Mouse (Mus musculus) heart, embryonic 11.5 days (tissue): ENCODE measurements at regions not wholly inside any gene's neighbourhood (a gene's known extent, or its start where the extent isn't known, plus 50 kb on each side); places are given as distances from the start of the nearest gene placed in this dataset.

Experiments
- ATAC-seq: fragments of 200-750 bp; cut with Nextera tagmentation; replicated peaks from 2 replicates; pipeline ENCODE4 v1.8.0; 2017; ENCODE audit warnings: moderate library complexity; ENCODE audit not compliant: insufficient number of reproducible peaks, low FRiP score, low TSS enrichment
- H3K27ac ChIP-seq: fragments of 300-500 bp; sonication (generic); 2 replicates; pipeline ENCODE4 v1.5.1; 2014; ENCODE audit warnings: mild to moderate bottlenecking, low read depth, low read length
- H3K27me3 ChIP-seq: fragments of 300-500 bp; sonication (generic); 2 replicates; pipeline ENCODE4 v1.6.1; 2014; ENCODE audit warnings: mild to moderate bottlenecking, low read length, mixed read lengths; ENCODE audit not compliant: control insufficient read depth, insufficient read depth
- H3K36me3 ChIP-seq: fragments of 300-500 bp; sonication (generic); 2 replicates; pipeline ENCODE4 v1.6.1; 2014; ENCODE audit warnings: mild to moderate bottlenecking, low read length, moderate library complexity, mixed read lengths; ENCODE audit not compliant: control insufficient read depth, insufficient read depth
- H3K4me1 ChIP-seq: fragments of 300-500 bp; sonication (generic); 2 replicates; pipeline ENCODE4 v1.6.1; 2014; ENCODE audit warnings: low read length; ENCODE audit not compliant: control insufficient read depth, insufficient read depth
- H3K4me2 ChIP-seq: fragments of 300-500 bp; sonication (generic); 2 replicates; pipeline ENCODE4 v1.6.1; 2014; ENCODE audit warnings: mild to moderate bottlenecking, moderate library complexity
- H3K4me3 ChIP-seq: fragments of 300-500 bp; sonication (generic); 2 replicates; pipeline ENCODE4 v1.5.1; 2014; ENCODE audit warnings: low read depth, low read length
- H3K9ac ChIP-seq: fragments of 300-500 bp; sonication (generic); 2 replicates; pipeline ENCODE4 v1.6.1; 2014; ENCODE audit warnings: mild to moderate bottlenecking, low read depth, low read length, moderate library complexity
- H3K9me3 ChIP-seq: fragments of 300-500 bp; sonication (generic); replicated peaks from 2 replicates; pipeline ENCODE4 v1.6.1; 2016; ENCODE audit warnings: low read length; ENCODE audit not compliant: control insufficient read depth
- WGBS: fragments of 180-500 bp; shearing (Covaris S2); extraction: QIAGEN DNeasy Blood & Tissue Kit; methylation state at CpG from one replicate; pipeline ENCODE4 v1.1.7; 2014; ENCODE audit not compliant: insufficient replicate concordance; 5-methylcytosine and 5-hydroxymethylcytosine counted together

- H3K36me3 ChIP-seq = no peaks in the 10 kb centered on the region
- ATAC-seq = no peak
- H3K27me3 ChIP-seq = no peaks in the 10 kb centered on the region
- no peak overlapping the region for H3K9ac ChIP-seq
- no peaks in the 10 kb centered on the region for H3K9me3 ChIP-seq
- no peak overlapping the region for H3K27ac ChIP-seq
- WGBS = 74% methylated on average over 4 of the region's 4 CpGs
- no peaks in the 10 kb centered on the region for H3K4me1 ChIP-seq
- H3K4me3 ChIP-seq = no peak overlapping the region
- H3K4me2 ChIP-seq = no peak overlapping the region
These were observed 94.1 kb upstream of the Spred1 start for GRCm38 (mm10) chr2:117027071-117027470.

DNA sequence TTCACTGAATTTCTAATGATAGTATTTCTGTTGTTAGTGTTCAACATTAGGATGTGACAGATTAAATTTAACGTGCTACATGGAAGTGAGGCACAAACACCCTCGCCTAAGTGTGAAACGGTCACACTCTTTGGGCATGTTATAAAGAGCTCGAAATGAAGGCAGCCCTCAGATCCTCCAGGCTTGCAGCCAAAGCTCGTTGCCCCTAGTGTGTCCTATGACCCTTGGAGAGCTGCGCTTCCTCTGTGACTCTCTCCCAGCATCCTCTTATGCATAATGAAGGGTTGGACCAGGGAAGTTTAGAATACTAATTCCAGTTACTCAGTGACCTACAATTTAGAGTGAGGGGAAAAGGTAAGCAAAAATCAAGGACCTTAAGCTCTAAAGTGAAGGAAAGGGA lies 92.4 kb upstream of the Spred1 start:
- Histone ChIP-seq H3K4me3 (no peak overlapping the region), H3K4me2 (no peak overlapping the region), H3K27me3 (no peaks in the 10 kb centered on the region), H3K27ac (no peak overlapping the region), H3K36me3 (no peaks in the 10 kb centered on the region), H3K9ac (no peak overlapping the region), H3K9me3 (no peaks in the 10 kb centered on the region), H3K4me1 (no peaks in the 10 kb centered on the region)
- WGBS = 76% methylated on average over 6 of the region's 6 CpGs
- ATAC-seq = no peak

- no peak overlapping the region for H3K4me2 ChIP-seq
- H3K27me3 ChIP-seq = no peaks in the 10 kb centered on the region
- H3K36me3 ChIP-seq = no peaks in the 10 kb centered on the region
- H3K4me1 ChIP-seq = peaks cover 12% of the 10 kb centered on the region
- no peaks in the 10 kb centered on the region for H3K9me3 ChIP-seq
- ATAC-seq = no peak
- 26% methylated on average over 8 of the region's 8 CpGs for WGBS
- no peak overlapping the region; the same call in 1 of the 2 replicates for H3K27ac ChIP-seq
- no peak overlapping the region for H3K4me3 ChIP-seq
- no peak overlapping the region for H3K9ac ChIP-seq
These were observed 84.8 kb upstream of the Spred1 start for GRCm38 (mm10) chr2:117036197-117036872.

- no peaks in the 10 kb centered on the region for H3K27me3 ChIP-seq
- peaks cover 12% of the 10 kb centered on the region for H3K4me1 ChIP-seq
- no peak for ATAC-seq
- no peak overlapping the region for H3K4me3 ChIP-seq
- no peak overlapping the region for H3K27ac ChIP-seq
- H3K36me3 ChIP-seq = no peaks in the 10 kb centered on the region
- 29% methylated on average over 3 of the region's 3 CpGs for WGBS
- H3K9me3 ChIP-seq = no peaks in the 10 kb centered on the region
- H3K9ac ChIP-seq = no peak overlapping the region
- no peak overlapping the region for H3K4me2 ChIP-seq
These were observed 81.0 kb upstream of the Spred1 start for GRCm38 (mm10) chr2:117040211-117040610.

- Histone ChIP-seq H3K36me3 (no peaks in the 10 kb centered on the region), H3K4me1 (peaks cover 16% of the 10 kb centered on the region), H3K27me3 (peaks cover 4% of the 10 kb centered on the region; the same call in 1 of the 2 replicates), H3K4me2 (no peak overlapping the region), H3K9ac (no peak overlapping the region), H3K27ac (no peak overlapping the region), H3K4me3 (no peak overlapping the region), H3K9me3 (no peaks in the 10 kb centered on the region)
- ATAC-seq = no peak
- WGBS = 53% methylated on average over 7 of the region's 7 CpGs
These were observed 77.3 kb upstream of the Spred1 start for GRCm38 (mm10) chr2:117043831-117044230.

DNA sequence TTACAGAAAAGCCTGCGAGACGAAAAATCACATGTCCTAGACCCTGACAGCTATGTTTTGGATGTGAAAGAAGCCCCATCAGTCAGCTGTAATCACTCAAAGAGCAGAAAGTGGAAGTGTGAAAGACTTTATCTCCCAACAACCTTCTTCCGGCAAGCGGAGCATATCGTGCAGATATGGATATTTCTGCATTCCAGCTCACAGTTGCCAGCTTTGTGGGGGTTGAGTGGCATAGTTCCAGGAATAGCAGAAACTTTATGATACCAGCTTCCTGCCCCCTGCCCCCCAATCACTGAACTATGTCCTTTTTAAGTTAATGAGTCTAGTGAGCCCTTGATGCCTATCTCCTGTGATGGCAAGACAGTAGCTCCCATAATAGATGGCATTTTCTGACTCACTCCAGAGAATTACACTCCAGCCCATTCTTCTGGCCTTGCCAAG lies 72.9 kb upstream of the Spred1 start:
- peaks cover 8% of the 10 kb centered on the region; the same call in 1 of the 2 replicates for H3K4me1 ChIP-seq
- no peak for ATAC-seq
- no peak overlapping the region for H3K4me2 ChIP-seq
- no peak overlapping the region for H3K4me3 ChIP-seq
- WGBS = 12% methylated on average over 5 of the region's 5 CpGs
- no peaks in the 10 kb centered on the region for H3K9me3 ChIP-seq
- peaks cover 4% of the 10 kb centered on the region; the same call in 1 of the 2 replicates for H3K27me3 ChIP-seq
- no peak overlapping the region for H3K27ac ChIP-seq
- H3K9ac ChIP-seq = no peak overlapping the region
- H3K36me3 ChIP-seq = no peaks in the 10 kb centered on the region

DNA sequence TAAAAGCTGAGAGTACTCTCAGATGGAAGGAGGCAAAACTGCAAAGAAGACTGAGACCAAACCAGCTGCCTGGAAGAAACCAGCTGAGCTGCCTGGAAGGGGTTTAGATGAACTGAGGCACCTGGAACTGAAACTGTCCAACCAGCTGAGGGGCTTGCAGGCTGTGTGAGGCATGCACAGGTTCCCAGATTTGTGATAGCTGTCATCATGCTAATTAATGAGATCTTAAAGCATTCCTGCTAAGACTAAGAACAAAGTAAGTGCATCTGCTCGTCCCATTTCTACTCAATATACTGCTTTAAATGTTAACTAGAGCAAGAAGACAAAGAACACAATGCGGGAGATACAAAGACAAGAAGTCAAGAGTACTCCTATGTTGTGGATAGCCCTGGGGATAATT lies 71.1 kb upstream of the Spred1 start:
- 78% methylated on average over 2 of the region's 2 CpGs for WGBS
- no peak overlapping the region for H3K9ac ChIP-seq
- no peaks in the 10 kb centered on the region for H3K36me3 ChIP-seq
- no peak overlapping the region for H3K4me3 ChIP-seq
- no peak overlapping the region for H3K27ac ChIP-seq
- ATAC-seq = no peak
- H3K4me1 ChIP-seq = peaks cover 8% of the 10 kb centered on the region; the same call in 1 of the 2 replicates
- H3K4me2 ChIP-seq = no peak overlapping the region
- peaks cover 4% of the 10 kb centered on the region; the same call in 1 of the 2 replicates for H3K27me3 ChIP-seq
- no peaks in the 10 kb centered on the region for H3K9me3 ChIP-seq

- Histone ChIP-seq H3K9ac (no peak overlapping the region), H3K4me1 (no peaks in the 10 kb centered on the region), H3K4me2 (no peak overlapping the region), H3K36me3 (no peaks in the 10 kb centered on the region), H3K9me3 (no peaks in the 10 kb centered on the region), H3K27me3 (no peaks in the 10 kb centered on the region), H3K4me3 (no peak overlapping the region), H3K27ac (no peak overlapping the region)
- no peak for ATAC-seq
- WGBS = 73% methylated on average over 2 of the region's 2 CpGs
These were observed 57.0 kb upstream of the Spred1 start for GRCm38 (mm10) chr2:117064126-117064525.

GRCm38 (mm10) chr2:117070348-117070747 lies 50.8 kb upstream of the Spred1 start:
- WGBS = 62% methylated on average over 6 of the region's 6 CpGs
- Histone ChIP-seq H3K27ac (no peak overlapping the region), H3K9ac (no peak overlapping the region), H3K4me2 (no peak overlapping the region), H3K27me3 (no peaks in the 10 kb centered on the region), H3K9me3 (no peaks in the 10 kb centered on the region), H3K36me3 (no peaks in the 10 kb centered on the region), H3K4me1 (no peaks in the 10 kb centered on the region), H3K4me3 (no peak overlapping the region)
- ATAC-seq = no peak
